Mouse (Mus musculus): ENCODE measurements around the gene Cfd. TPM values are rescaled to one million over a fixed set of nuclear protein-coding genes. Genes with fewer than 3 reads are reported as not detected.

Gene Cfd
- polyA plus RNA-seq, 1 experiment from 2014 or later: 0.13 TPM

DNA sequence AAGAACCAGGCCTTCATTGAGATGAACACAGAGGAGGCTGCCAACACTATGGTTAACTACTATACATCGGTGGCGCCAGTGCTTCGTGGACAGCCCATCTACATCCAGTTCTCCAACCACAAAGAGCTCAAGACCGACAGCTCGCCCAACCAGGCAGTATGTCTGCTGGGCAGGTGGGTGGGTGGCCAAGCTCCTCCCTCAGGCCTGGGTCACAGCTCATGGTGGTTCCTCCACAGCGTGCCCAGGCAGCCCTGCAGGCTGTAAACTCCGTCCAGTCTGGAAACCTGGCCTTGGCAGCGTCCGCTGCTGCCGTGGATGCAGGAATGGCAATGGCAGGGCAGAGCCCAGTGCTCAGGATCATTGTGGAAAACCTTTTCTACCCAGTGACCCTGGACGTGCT lies 31.5 kb upstream of the Cfd start:
- H3K4me2 ChIP-seq (ENCODE audit: low read length): no peak overlapping the region
- 56% methylated on average over 11 of the region's 11 CpGs for WGBS
- H3K9ac ChIP-seq (ENCODE audit: low read depth, low read length): no peak overlapping the region

DNA sequence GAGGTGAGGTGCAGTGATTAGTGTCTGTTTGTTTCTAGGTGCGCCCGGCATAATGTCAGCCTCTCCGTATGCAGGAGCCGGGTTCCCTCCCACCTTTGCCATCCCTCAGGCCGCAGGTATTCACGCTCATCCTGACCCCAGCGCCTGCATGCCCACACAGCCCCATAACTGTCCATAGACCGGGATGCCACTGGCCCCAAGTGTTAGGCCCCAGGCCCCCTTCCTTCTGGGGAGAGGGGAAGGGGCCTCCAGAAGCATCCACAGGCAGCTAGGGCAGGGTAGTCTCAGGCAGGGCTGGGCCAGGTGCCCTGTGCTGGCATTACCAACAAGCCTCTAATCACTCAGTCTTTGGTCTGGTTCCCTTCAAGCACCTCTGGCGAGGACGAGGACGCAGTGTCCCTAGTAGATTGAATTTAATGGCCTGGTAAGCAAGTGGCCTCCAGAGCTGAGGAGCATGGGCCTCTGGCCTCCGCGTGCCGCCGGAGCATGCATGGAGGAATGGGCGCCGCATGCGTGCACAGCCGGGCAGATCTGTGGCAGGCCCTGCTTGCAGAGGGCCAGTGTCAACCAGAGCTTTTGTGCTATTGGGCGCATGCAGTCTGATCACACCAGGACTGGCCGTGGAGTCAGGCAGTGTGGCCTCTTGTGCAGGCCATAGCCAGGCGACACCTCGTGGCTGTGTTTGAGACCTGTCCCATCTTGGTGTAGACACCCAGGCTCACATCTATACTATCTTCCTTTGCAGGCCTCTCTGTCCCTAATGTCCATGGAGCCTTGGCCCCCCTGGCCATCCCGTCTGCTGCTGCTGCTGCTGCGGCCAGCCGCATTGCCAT lies 30.4 kb upstream of the Cfd start:
- H3K4me3 ChIP-seq (replicated peaks; ENCODE audit: low read depth, low read length): no peak overlapping the region
- 81% methylated on average over 26 of the region's 26 CpGs for WGBS
- H3K9me3 ChIP-seq (replicated peaks; ENCODE audit: low read length): no peaks in the 10 kb centered on the region
- no peak for ATAC-seq (replicated peaks; ENCODE audit: low FRiP score, low read depth)
- H3K27ac ChIP-seq: peak overlapping the region; percentile 36; the same call in 1 of the 2 replicates
- peaks cover 39% of the 10 kb centered on the region for H3K4me1 ChIP-seq (replicated peaks; ENCODE audit: insufficient read depth, low read length)
- no peak for DNase-seq (ENCODE audit: low spot score)
- H3K36me3 ChIP-seq (ENCODE audit: insufficient read depth, low read length): peaks cover 56% of the 10 kb centered on the region
- no peaks in the 10 kb centered on the region for H3K27me3 ChIP-seq (ENCODE audit: insufficient read depth, low read length)
- H3K9ac ChIP-seq (ENCODE audit: low read depth, low read length): no peak overlapping the region
- no peak for TF ChIP-seq CTCF (IDR thresholded peaks at IDR 0.05; ENCODE audit: low read depth)
- no peak overlapping the region for H3K4me2 ChIP-seq (ENCODE audit: low read length)

More for the DNA sequence above, 31.5 kb upstream of the Cfd start:
- DNase-seq (ENCODE audit: low spot score) (no peak), ATAC-seq (replicated peaks; ENCODE audit: low FRiP score, low read depth) (no peak)
- Histone ChIP-seq H3K27me3 (ENCODE audit: insufficient read depth, low read length) (no peaks in the 10 kb centered on the region), H3K4me1 (replicated peaks; ENCODE audit: insufficient read depth, low read length) (peaks cover 39% of the 10 kb centered on the region), H3K27ac (peak overlapping the region; percentile 25; the same call in 1 of the 2 replicates), H3K9me3 (replicated peaks; ENCODE audit: low read length) (no peaks in the 10 kb centered on the region), H3K4me3 (replicated peaks; ENCODE audit: low read depth, low read length) (no peak overlapping the region), H3K36me3 (ENCODE audit: insufficient read depth, low read length) (peaks cover 48% of the 10 kb centered on the region)
- TF ChIP-seq CTCF (IDR thresholded peaks at IDR 0.05; ENCODE audit: low read depth): no peak

DNA sequence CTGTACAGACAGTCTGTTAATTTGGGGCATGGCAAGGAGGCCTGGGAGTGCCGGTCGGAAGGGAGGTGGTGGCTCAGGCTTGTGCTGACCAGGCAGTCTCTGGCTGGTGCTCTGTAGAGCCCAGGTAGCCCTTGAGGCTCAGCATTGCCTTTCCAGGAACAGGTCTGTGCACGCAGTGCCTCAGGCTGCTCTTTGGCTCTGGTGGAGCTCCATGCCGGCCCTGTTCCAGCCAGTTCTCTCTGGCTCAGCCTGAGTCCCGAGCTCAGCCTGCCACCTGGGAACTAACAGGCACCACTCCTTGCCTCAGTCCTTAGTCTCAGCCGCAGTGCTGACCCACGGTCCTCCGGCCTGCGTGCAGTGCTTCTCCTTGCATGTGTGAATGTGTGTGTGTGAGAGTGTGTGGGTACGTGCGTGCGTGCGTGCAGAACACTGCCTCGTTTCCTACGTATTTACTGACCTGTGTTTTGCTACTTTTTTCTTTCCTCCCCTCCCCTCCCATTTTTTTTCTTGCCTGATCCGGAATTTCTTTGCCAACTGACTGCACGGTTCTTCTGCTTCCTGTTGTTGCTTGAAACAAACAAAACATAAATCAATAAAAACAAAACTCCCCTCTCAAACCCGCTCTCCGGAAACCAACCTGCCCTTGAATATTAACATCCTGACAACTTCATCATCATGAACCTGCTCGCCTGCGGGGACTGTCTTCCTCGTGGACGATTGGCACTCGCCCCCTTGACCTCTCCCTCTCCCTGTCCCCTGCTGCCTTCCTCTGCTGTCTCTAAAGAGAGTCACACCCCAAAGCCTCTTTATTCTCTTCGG lies 29.2 kb upstream of the Cfd start:
- TF ChIP-seq CTCF (IDR thresholded peaks at IDR 0.05; ENCODE audit: low read depth): no peak
- 41% methylated on average over 25 of the region's 25 CpGs for WGBS
- Histone ChIP-seq H3K4me2 (ENCODE audit: low read length) (0 out of 2 replicates have a peak overlapping the region, but pooled peaks have one; percentile 8), H3K36me3 (ENCODE audit: insufficient read depth, low read length) (peaks cover 56% of the 10 kb centered on the region), H3K9me3 (replicated peaks; ENCODE audit: low read length) (no peaks in the 10 kb centered on the region), H3K4me3 (replicated peaks; ENCODE audit: low read depth, low read length) (no peak overlapping the region), H3K9ac (ENCODE audit: low read depth, low read length) (no peak overlapping the region), H3K4me1 (replicated peaks; ENCODE audit: insufficient read depth, low read length) (peaks cover 39% of the 10 kb centered on the region), H3K27me3 (ENCODE audit: insufficient read depth, low read length) (no peaks in the 10 kb centered on the region), H3K27ac (peak overlapping the region; percentile 61)
- ATAC-seq (replicated peaks; ENCODE audit: low FRiP score, low read depth) (peak; percentile 3; the same call in 1 of the 2 replicates), DNase-seq (ENCODE audit: low spot score) (no peak)

DNA sequence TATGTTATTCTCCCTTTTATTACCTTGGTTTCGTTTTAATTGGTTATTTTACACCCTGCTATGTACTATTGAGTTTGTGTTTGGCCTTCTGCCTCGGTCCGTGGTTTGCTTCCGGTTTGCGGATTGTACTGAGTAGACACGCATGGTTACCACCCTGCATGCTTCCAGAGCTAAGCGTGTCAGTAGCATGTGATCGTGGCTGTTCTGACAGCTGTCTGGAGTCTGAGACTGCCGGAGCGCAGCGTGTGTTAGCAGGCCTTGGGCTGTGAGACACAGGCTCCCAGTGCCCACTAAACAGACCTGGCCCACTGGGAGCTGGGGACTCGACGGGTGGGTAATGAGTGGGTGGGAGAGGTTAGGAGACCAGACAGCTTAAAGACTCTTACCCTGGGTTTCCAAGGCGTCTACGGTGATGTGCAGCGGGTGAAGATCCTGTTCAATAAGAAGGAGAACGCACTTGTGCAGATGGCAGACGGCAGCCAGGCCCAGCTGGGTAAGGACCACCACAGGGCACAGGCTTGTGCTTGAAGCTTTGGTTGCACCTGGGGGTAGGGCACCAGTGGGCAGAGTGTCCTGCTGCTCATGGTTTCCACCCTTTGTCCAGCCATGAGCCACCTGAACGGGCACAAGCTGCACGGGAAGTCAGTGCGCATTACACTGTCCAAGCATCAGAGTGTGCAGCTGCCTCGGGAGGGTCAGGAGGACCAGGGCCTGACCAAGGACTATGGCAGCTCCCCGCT lies 28.4 kb upstream of the Cfd start:
- DNase-seq (ENCODE audit: low spot score) (no peak), ATAC-seq (replicated peaks; ENCODE audit: low FRiP score, low read depth) (no peak)
- Histone ChIP-seq H3K9me3 (replicated peaks; ENCODE audit: low read length) (no peaks in the 10 kb centered on the region), H3K4me2 (ENCODE audit: low read length) (no peak overlapping the region), H3K4me3 (replicated peaks; ENCODE audit: low read depth, low read length) (no peak overlapping the region), H3K9ac (ENCODE audit: low read depth, low read length) (no peak overlapping the region), H3K36me3 (ENCODE audit: insufficient read depth, low read length) (peaks cover 56% of the 10 kb centered on the region), H3K27ac (0 out of 2 replicates have a peak overlapping the region, but pooled peaks have one; percentile 2), H3K4me1 (replicated peaks; ENCODE audit: insufficient read depth, low read length) (peaks cover 37% of the 10 kb centered on the region), H3K27me3 (ENCODE audit: insufficient read depth, low read length) (no peaks in the 10 kb centered on the region)
- WGBS: 71% methylated on average over 23 of the region's 23 CpGs
- TF ChIP-seq CTCF (IDR thresholded peaks at IDR 0.05; ENCODE audit: low read depth): no peak

DNA sequence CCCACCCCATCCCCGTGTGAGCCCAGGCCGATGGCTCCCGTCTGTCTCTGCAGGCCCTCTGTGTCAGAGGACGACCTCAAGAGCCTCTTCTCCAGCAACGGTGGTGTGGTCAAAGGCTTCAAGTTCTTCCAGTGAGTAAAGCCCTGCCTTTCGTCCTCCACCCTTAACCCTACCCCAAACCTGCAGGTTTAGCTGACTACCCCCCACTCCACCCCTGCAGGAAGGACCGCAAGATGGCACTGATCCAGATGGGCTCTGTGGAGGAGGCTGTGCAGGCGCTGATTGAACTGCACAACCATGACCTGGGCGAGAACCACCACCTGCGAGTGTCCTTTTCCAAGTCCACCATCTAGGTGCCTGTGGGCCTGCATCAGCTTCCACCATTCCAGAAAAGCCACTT lies 27.7 kb upstream of the Cfd start:
- H3K9me3 ChIP-seq (replicated peaks; ENCODE audit: low read length): no peaks in the 10 kb centered on the region
- H3K9ac ChIP-seq (ENCODE audit: low read depth, low read length): no peak overlapping the region
- no peak for TF ChIP-seq CTCF (IDR thresholded peaks at IDR 0.05; ENCODE audit: low read depth)
- no peak overlapping the region for H3K27ac ChIP-seq
- peaks cover 56% of the 10 kb centered on the region for H3K36me3 ChIP-seq (ENCODE audit: insufficient read depth, low read length)
- no peak for ATAC-seq (replicated peaks; ENCODE audit: low FRiP score, low read depth)
- DNase-seq (ENCODE audit: low spot score): no peak
- no peaks in the 10 kb centered on the region for H3K27me3 ChIP-seq (ENCODE audit: insufficient read depth, low read length)
- H3K4me1 ChIP-seq (replicated peaks; ENCODE audit: insufficient read depth, low read length): peaks cover 30% of the 10 kb centered on the region
- WGBS: 46% methylated on average over 10 of the region's 10 CpGs
- no peak overlapping the region for H3K4me2 ChIP-seq (ENCODE audit: low read length)
- H3K4me3 ChIP-seq (replicated peaks; ENCODE audit: low read depth, low read length): no peak overlapping the region

Measured in kidney, postnatal 0 days (tissue).